Mouse (Mus musculus) hindbrain, embryonic 14.5 days (tissue): ENCODE results near the gene Fmnl1. TPM values are rescaled to one million over a fixed set of nuclear protein-coding genes. Genes with fewer than 3 reads are reported as not detected.

Experiments
- ATAC-seq: fragments of 200-750 bp; cut with Nextera tagmentation; 2 replicates; pipeline ENCODE4 v1.8.0; 2017; ENCODE audit warnings: moderate number of reproducible peaks, mild to moderate bottlenecking, moderate TSS enrichment, moderate library complexity; ENCODE audit not compliant: low FRiP score
- DNase-seq: peaks from one replicate; pipeline ENCODE4 v3.0.0-alpha.2; 2015; ENCODE audit warnings: low spot score
- H3K27ac ChIP-seq: fragments of 300-500 bp; sonication (generic); 2 replicates; pipeline ENCODE4 v1.5.1; 2014; ENCODE audit warnings: mild to moderate bottlenecking, moderate library complexity
- H3K27me3 ChIP-seq: fragments of 300-500 bp; sonication (generic); 2 replicates; pipeline ENCODE4 v1.6.1; 2014; ENCODE audit warnings: mild to moderate bottlenecking, low read length, mixed read lengths; ENCODE audit not compliant: control insufficient read depth, insufficient read depth
- H3K36me3 ChIP-seq: fragments of 300-500 bp; sonication (generic); replicated peaks from 2 replicates; pipeline ENCODE4 v1.6.1; 2014; ENCODE audit not compliant: control insufficient read depth, insufficient read depth
- H3K4me1 ChIP-seq: fragments of 300-500 bp; sonication (generic); replicated peaks from 2 replicates; pipeline ENCODE4 v1.6.1; 2014; ENCODE audit warnings: antibody characterized with exemption, low read length, mixed read lengths; ENCODE audit not compliant: control insufficient read depth, insufficient read depth
- H3K4me2 ChIP-seq: fragments of 300-500 bp; sonication (generic); replicated peaks from 2 replicates; pipeline ENCODE4 v1.6.1; 2014; ENCODE audit warnings: mild to moderate bottlenecking, moderate library complexity
- H3K4me3 ChIP-seq: fragments of 300-500 bp; sonication (generic); replicated peaks from 2 replicates; pipeline ENCODE4 v1.5.1; 2014; ENCODE audit warnings: mild to moderate bottlenecking, low read length
- H3K9ac ChIP-seq: fragments of 300-500 bp; sonication (generic); 2 replicates; pipeline ENCODE4 v1.6.1; 2014
- H3K9me3 ChIP-seq: fragments of 300-500 bp; sonication (generic); 2 replicates; pipeline ENCODE4 v1.6.1; 2016; ENCODE audit warnings: low read length; ENCODE audit not compliant: control insufficient read depth
- WGBS: fragments of 180-500 bp; shearing (Covaris S2); extraction: QIAGEN DNeasy Blood & Tissue Kit; methylation state at CpG from one replicate; pipeline ENCODE4 v1.1.7; 2014; 5-methylcytosine and 5-hydroxymethylcytosine counted together
- polyA plus RNA-seq: library from polyadenylated mRNA; unstranded; fragments of >200 nt; fragmentation: Nextera tagmentation; extraction: Ambion mirVana; gene quantifications from 2 replicates; pipeline ENCODE4 v1.2.1, GENCODE M21; 2014

The Fmnl1 gene
- polyA plus RNA-seq, 1 experiment from 2014 or later, result 6.1 TPM

DNA sequence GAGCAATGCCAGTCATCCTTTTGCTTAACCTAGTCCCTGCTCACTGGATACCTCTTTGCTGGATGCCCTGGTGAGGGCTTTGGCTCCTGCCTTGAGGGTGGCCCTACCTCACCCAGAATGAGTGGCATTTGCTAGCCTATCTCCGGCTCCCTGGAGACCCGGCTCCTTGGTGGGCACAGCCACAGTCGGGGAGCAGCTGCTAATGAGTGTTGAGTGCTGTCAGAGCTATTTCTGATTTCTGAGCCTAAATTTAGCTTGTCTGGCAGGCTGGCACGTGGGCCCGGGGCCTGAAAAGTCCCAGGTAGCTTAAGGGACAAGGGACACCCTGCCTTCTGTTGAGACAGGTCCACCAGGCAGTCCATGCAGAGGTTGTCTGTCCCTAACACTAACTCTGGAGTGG, 6.3 kb downstream of the Fmnl1 start:
- no peaks in the 10 kb centered on the region for H3K36me3 ChIP-seq
- H3K4me1 ChIP-seq, result 0 out of 2 replicates have a peak, but pooled peaks cover 4% of the 10 kb centered on the region
- H3K4me3 ChIP-seq, result no peak overlapping the region
- no peak overlapping the region for H3K4me2 ChIP-seq
- DNase-seq (no peak), ATAC-seq (no peak)
- WGBS, result 78% methylated on average over 5 of the region's 5 CpGs
- no peaks in the 10 kb centered on the region for H3K9me3 ChIP-seq
- no peak overlapping the region for H3K9ac ChIP-seq
- peaks cover 13% of the 10 kb centered on the region for H3K27me3 ChIP-seq
- no peak overlapping the region for H3K27ac ChIP-seq

DNA sequence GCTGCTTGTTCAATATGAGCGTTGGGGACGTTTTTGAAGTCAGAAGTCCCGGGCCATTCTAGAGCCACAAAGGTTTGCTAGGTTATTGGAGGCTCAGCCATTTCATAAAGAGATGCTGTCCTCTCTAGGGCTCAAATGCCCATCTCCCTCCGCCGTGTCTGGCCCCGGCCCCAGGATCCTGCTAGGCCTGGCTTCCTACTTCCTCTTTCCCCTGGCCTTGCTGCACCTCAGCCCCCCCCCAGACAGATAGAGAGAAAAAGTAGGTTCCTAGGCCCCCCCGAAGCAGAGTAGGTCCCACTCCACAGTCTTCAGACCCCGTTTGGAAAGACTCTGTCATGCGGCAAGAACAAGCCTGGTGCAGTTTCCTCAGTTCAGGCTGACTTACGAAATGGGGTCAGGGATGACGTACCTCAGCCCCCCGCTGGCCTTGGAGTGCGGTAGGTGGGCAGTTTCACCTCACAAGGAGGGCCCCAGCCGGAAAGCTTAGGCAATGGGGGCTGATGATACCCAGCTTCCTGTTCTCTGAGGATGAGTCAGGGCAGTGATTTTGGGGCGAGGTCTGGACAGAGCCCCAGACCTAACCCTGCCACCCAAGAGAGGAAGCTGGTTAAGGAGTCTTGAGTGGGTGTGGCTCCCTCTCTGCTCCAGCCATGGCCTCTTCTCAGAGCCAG, 7.0 kb downstream of the Fmnl1 start:
- Histone ChIP-seq H3K4me2 (no peak overlapping the region), H3K9ac (no peak overlapping the region), H3K27ac (no peak overlapping the region), H3K4me3 (no peak overlapping the region), H3K27me3 (peaks cover 5% of the 10 kb centered on the region; the same call in 1 of the 2 replicates), H3K9me3 (no peaks in the 10 kb centered on the region), H3K4me1 (no peaks in the 10 kb centered on the region), H3K36me3 (no peaks in the 10 kb centered on the region)
- ATAC-seq (no peak), DNase-seq (no peak)
- WGBS, result 86% methylated on average over 15 of the region's 15 CpGs

DNA sequence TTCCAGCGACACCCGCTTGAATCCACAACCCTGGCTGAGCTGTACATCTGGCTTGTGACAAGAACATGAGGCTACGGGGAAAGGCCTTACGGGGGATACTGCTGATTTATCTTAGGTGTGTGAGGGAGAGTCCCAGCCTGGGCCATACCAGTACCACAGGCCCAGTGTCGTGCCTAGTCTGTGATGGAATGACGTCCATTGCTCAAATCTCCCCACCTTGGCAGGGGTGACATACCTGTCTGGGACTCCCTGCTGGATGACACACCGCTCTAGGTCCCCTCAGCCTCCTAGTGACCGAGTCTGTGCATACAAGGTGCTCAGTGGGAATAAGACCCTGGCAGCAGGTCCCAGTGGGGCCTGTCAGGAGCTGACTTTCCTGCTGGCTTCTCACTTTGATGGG, 7.8 kb downstream of the Fmnl1 start:
- Histone ChIP-seq H3K9ac (no peak overlapping the region), H3K4me2 (no peak overlapping the region), H3K4me3 (no peak overlapping the region), H3K9me3 (no peaks in the 10 kb centered on the region), H3K27me3 (no peaks in the 10 kb centered on the region; the same call in 1 of the 2 replicates), H3K27ac (no peak overlapping the region), H3K4me1 (no peaks in the 10 kb centered on the region), H3K36me3 (no peaks in the 10 kb centered on the region)
- WGBS, result 87% methylated on average over 8 of the region's 8 CpGs
- DNase-seq (no peak), ATAC-seq (no peak)

DNA sequence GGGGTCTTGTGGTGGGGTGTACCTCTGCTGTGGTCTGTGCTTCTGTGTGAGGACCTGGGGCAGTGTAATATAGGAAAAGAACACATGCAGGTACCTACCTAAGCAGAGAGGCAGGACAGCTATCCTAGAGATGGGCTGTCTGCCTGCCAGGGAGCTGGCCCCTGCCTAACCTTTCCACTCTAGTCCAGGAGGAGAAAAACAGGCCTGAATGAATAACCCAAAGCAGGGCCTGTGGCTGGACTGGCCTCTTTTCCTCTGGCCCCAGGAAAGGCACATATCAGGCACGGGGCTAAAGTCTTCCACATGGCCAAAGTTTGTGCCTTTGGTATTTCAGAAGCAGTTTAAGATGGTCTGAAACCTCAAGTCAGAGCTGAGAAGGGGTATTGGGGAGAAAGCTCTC, 9.5 kb downstream of the Fmnl1 start:
- no peak overlapping the region for H3K4me3 ChIP-seq
- 81% methylated on average over 1 of the region's 1 CpGs for WGBS
- no peaks in the 10 kb centered on the region for H3K4me1 ChIP-seq
- H3K36me3 ChIP-seq, result no peaks in the 10 kb centered on the region
- H3K27ac ChIP-seq, result no peak overlapping the region
- no peaks in the 10 kb centered on the region; the same call in 1 of the 2 replicates for H3K27me3 ChIP-seq
- ATAC-seq, result no peak
- no peaks in the 10 kb centered on the region for H3K9me3 ChIP-seq
- no peak for DNase-seq
- H3K4me2 ChIP-seq, result no peak overlapping the region
- no peak overlapping the region for H3K9ac ChIP-seq

DNA sequence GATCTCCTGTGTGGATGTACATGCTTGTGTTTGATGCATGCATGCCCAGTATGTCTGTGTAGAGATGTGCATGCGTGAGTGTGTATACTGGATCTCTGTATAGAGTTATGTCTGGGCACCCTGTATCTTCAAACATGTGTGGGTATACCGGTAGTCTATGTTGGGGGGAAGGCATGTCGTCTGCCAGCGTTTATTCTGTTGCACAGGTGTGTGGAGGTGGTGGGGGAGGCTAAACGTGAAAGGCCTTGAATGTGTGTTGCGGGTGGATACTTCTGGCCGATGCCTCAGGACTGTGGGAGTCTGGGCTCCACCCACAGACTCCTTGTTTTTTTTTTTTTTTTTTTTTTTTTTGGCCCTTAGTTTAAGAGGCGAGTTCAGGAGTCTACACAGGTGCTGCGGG, 10.4 kb downstream of the Fmnl1 start:
- Histone ChIP-seq H3K4me1 (no peaks in the 10 kb centered on the region), H3K9ac (no peak overlapping the region), H3K4me3 (no peak overlapping the region), H3K27ac (no peak overlapping the region), H3K4me2 (no peak overlapping the region), H3K9me3 (no peaks in the 10 kb centered on the region), H3K27me3 (no peaks in the 10 kb centered on the region; the same call in 1 of the 2 replicates), H3K36me3 (no peaks in the 10 kb centered on the region; the same call in 1 of the 2 replicates)
- WGBS, result 82% methylated on average over 9 of the region's 9 CpGs
- ATAC-seq (no peak), DNase-seq (no peak)

DNA sequence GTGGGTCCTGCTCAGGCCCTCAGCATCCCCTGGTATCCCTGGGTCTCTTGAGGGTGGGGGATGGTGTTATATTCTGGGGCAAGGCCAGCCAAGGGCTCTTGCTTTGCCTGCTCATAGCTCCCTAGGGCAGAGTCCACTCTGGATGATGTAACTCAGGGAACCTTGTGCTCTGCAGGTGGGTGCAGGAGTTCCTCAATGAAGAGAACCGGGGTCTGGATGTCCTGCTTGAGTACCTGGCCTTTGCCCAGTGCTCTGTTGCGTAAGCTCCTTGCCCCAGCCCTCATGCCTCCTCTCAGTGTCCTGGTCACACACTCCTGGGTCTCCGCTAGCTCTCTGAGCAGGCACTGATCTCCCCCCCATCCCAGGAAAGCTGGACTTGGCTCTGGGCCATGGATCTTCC, 11.0 kb downstream of the Fmnl1 start:
- Histone ChIP-seq H3K36me3 (no peaks in the 10 kb centered on the region; the same call in 1 of the 2 replicates), H3K4me3 (no peak overlapping the region), H3K27me3 (no peaks in the 10 kb centered on the region; the same call in 1 of the 2 replicates), H3K4me2 (no peak overlapping the region), H3K9me3 (no peaks in the 10 kb centered on the region), H3K27ac (no peak overlapping the region), H3K9ac (no peak overlapping the region), H3K4me1 (no peaks in the 10 kb centered on the region)
- ATAC-seq, result no peak
- 85% methylated on average over 3 of the region's 3 CpGs for WGBS
- no peak for DNase-seq

DNA sequence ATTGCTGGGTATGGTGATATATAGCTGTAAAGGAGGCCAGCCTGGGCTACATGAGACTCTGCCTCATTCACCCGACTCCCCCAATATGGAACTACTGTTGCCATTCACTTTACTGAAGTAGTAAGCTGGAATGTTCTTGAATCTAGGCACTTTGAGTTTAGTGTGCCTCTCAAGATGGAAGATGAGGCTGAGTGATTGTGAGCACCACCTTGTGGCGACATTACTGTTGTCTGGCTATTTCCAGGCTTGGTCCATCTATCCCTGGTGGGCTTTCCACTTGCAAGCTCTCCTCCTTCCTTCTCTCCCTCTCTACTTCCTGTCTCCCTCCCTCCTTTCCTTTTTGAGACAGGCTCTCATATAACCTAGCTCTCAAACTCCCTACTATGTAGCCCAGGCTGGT, 14.0 kb downstream of the Fmnl1 start:
- H3K27ac ChIP-seq, result no peak overlapping the region
- no peak overlapping the region for H3K4me2 ChIP-seq
- no peaks in the 10 kb centered on the region for H3K9me3 ChIP-seq
- peak; percentile 73 for DNase-seq
- H3K27me3 ChIP-seq, result no peaks in the 10 kb centered on the region
- no peak; the same call in 1 of the 2 replicates for ATAC-seq
- WGBS, result 35% methylated on average over 2 of the region's 2 CpGs
- H3K36me3 ChIP-seq, result no peaks in the 10 kb centered on the region; the same call in 1 of the 2 replicates
- H3K4me3 ChIP-seq, result no peak overlapping the region
- H3K9ac ChIP-seq, result no peak overlapping the region
- no peaks in the 10 kb centered on the region for H3K4me1 ChIP-seq

DNA sequence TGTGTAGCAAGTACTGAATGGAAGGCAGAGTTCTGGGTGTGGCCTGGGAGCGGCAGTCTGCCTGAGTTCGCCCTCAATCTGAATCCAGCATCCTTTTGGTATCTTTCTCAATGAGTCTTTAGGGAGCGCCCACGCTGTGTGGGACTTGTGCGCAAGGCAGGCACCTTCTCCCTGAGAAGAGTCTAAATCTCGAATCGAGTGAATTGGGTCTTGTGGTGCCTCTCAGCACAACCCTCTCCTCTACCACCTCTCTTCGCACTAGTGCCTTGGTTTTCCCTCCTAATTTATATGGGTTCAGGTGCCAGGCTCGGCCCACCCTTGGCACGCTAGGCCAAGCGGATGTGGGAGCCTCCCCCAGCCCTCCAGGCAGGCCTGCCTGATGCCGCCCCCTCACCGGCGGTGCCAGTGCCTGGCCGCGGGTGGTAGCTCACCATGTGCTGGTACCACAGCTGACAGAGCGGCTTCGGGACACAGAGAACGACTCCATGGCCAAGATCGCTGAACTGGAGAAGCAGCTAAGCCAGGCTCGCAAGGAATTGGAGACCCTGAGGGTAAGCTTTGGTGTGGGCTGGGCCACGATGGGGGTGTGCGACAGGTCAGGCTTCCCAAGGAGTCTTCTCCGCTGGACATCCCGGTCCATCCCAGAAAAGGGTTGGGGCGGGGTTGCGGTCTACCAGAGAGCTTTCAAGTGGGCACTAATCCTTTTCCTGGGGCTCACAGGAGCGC, 21.5 kb downstream of the Fmnl1 start:
- Histone ChIP-seq H3K4me1 (peaks cover 7% of the 10 kb centered on the region; the same call in 1 of the 2 replicates), H3K4me3 (peak overlapping the region; percentile 19), H3K27me3 (peaks cover 70% of the 10 kb centered on the region), H3K4me2 (peak overlapping the region; percentile 49), H3K36me3 (peaks cover 19% of the 10 kb centered on the region; the same call in 1 of the 2 replicates), H3K9ac (peak overlapping the region; percentile 6; the same call in 1 of the 2 replicates), H3K27ac (no peak overlapping the region), H3K9me3 (no peaks in the 10 kb centered on the region)
- WGBS, result 15% methylated on average over 28 of the region's 28 CpGs
- ATAC-seq (no peak), DNase-seq (no peak)
